Mouse (Mus musculus) thymus, adult 2 months (tissue): ENCODE data around the gene Mustn1.

Experiments used
- CTCF ChIP-seq: fragments of 200-500 bp; IDR thresholded peaks from 2 replicates; pipeline ENCODE4 v1.5.1; 2012; ENCODE audit warnings: mild to moderate bottlenecking, control low read depth, low read length, moderate library complexity, borderline replicate concordance; ENCODE audit not compliant: control insufficient read depth, poor library complexity, insufficient read depth; ENCODE audit errors: extremely low read depth
- POLR2A ChIP-seq: fragments of 200-500 bp; IDR thresholded peaks from 2 replicates; pipeline ENCODE4 v1.6.1; 2012; ENCODE audit warnings: mild to moderate bottlenecking, low read length, control low read depth, moderate library complexity; ENCODE audit not compliant: control insufficient read depth, poor library complexity, insufficient read depth; ENCODE audit errors: extremely low read depth

DNA sequence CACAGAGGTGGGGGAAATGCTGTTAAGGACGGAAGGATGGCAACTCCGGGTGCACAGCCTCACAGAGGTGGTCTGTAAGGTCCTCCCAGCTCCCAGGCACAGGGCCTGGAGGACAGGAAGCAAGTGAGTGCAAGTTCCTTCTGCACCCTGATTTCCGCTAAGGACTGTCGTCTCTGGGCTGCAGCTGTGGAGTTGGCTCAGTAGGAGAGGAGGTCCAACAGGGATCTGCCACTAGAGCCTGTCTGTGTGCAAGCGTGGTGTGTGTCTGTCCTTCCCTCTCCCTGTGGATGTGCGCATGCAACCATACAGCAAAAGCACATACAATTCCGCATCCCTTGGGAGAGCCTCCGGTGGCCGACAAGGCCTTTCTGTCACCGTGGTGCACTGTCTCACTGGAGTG is 2.5 kb upstream of the Mustn1 start:
- TF ChIP-seq CTCF (no peak), POLR2A (no peak)
